Mouse (Mus musculus) spleen, adult 2 months (tissue): ENCODE results near the gene Arsa.

Source experiments
- CTCF ChIP-seq: fragments of 200-500 bp; IDR thresholded peaks from 2 replicates; pipeline ENCODE4 v1.5.1; 2011; ENCODE audit warnings: mild to moderate bottlenecking, inconsistent platforms; ENCODE audit not compliant: insufficient read depth, insufficient read length, insufficient replicate concordance; ENCODE audit errors: extremely low read depth
- POLR2A ChIP-seq: fragments of 200-500 bp; IDR thresholded peaks from 2 replicates; pipeline ENCODE4 v1.6.1; 2011; ENCODE audit warnings: low read depth, low read length, inconsistent platforms

DNA sequence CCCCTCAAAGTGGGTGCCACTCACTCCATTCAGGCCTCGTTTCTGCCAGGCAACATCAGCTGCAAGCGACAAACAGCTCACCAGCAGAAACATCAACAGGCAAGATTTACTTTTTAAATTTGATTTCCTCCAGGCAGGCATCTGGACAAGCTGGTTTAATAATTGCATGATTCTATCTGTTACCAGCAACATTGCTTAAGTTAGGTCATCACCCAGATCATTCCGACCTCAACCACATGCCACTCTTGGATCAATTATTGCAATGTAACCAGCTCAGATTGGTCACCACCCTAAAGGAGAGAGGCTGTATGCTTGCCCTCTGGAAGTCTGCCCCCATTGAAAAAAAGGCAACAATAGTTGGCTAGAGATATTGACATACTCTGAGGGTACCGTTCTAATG lies 5.7 kb downstream of the Arsa start:
- TF ChIP-seq CTCF, result no peak
- no peak for TF ChIP-seq POLR2A
